Mouse (Mus musculus) lung, adult 2 months (tissue): ENCODE data around the gene Plekhg6. TPM values are rescaled to one million over a fixed set of nuclear protein-coding genes. Genes with fewer than 3 reads are reported as not detected.

Experiments used
- DNase-seq: peaks from one replicate; pipeline ENCODE4 v3.0.0; 2022
- H3K4me1 ChIP-seq: fragments of 200-500 bp; 2 replicates; pipeline ENCODE4 v1.6.1; 2011; ENCODE audit warnings: low read length; ENCODE audit not compliant: control insufficient read depth, insufficient read depth
- H3K4me3 ChIP-seq: fragments of 200-500 bp; replicated peaks from 2 replicates; pipeline ENCODE3; 2011; ENCODE audit warnings: low read depth, mild to moderate bottlenecking, control low read depth, low read length; ENCODE audit errors: extremely low read depth
- CTCF ChIP-seq: fragments of 200-500 bp; IDR thresholded peaks from 2 replicates; pipeline ENCODE4 v1.5.1; 2011; ENCODE audit warnings: mild to moderate bottlenecking, low read length, control low read depth; ENCODE audit not compliant: insufficient read depth
- POLR2A ChIP-seq: fragments of 200-500 bp; IDR thresholded peaks from 2 replicates; pipeline ENCODE4 v1.6.1; 2011; ENCODE audit warnings: low read depth, mild to moderate bottlenecking, control low read depth, low read length, borderline replicate concordance; ENCODE audit errors: extremely low read depth
- WGBS: fragments of 180-500 bp; shearing (Covaris S2); methylation state at CpG from one replicate; pipeline ENCODE4 v1.1.7; 2018; 5-methylcytosine and 5-hydroxymethylcytosine counted together
- polyA plus RNA-seq: library from polyadenylated mRNA; depleted of rRNA; stranded (reverse); fragments of >200 nt; gene quantifications from 2 replicates; pipeline ENCODE4 v1.2.3, GENCODE M21; 2012

The Plekhg6 gene
- polyA plus RNA-seq, 1 experiment: 2.6 TPM

DNA sequence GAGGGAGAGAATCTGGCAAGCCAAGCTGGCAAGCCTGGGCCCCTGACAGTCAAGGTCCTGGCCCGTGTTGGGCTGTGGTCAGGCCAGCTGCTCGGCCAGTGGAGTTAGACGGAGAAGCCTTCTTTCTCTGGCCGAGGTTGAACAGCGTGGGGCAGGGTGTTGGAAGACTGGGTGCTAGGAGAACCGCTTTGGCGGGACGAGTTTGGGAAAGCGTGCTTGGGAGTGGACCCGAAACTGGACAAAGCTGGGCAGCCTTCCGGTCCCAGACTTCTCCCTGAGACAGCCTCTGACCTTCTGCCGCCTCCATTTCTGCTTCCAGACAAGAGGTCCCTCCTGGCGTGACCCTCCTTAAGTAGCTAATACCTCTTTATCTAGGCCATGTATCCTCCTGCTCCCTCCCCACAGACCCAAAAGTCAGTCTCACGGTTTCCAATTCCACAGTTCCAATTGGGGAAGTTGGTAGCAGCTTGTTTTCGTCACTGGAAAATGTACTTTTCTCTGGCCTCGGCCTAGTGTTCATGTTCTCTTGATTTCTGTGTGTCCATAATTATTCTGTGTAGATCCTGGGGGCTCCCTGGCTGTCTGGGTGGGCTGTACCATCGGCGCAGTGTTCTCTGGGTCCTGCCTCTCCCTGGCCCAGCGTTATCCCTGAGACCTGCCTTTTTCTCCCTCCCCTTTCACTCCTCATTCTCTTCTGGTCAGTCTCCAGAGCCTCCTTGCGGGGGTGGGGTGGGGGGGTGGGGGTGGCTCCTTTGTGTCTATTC is 30.2 kb downstream of the Plekhg6 start:
- Histone ChIP-seq H3K4me3 (peak overlapping the region; percentile 86), H3K4me1 (peaks cover 51% of the 10 kb centered on the region)
- TF ChIP-seq POLR2A (peak; percentile 19; the same call in 1 of the 2 replicates), CTCF (no peak)
- DNase-seq: peak; percentile 63
- WGBS: 1% methylated on average over 20 of the region's 20 CpGs

DNA sequence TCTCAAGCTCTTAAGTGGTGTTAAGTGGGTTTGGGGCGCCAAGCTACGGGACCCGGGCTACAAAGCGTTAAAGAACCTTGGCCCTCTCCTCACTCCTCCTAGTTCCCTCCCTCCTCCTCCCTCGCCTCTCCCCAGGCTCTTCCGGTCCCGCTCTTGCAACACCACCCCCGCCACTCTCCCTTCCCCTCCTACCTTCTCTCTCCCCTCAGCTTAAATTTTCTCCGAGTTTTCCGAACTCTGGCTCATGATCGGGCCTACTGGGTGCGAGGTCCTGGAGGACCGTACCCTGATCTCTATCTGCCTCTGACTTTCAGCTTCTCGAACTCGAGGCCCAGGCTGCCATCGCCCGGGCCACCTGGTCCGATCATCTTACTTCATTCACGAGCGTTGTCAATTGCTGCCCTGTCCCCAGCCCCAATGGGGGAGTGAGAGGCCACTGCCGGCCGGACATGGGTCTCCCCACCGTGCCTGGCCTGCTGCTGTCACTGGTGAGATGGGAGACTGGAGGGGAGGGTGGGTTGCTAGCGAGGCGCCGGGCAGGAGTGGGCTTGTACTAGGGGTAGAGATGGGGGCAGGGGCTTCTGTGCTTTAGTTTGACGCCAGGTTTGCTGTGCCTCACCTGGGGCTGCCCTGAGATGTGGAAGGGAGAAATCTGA is 30.9 kb downstream of the Plekhg6 start:
- peak; percentile 73 for DNase-seq
- Histone ChIP-seq H3K4me1 (peaks cover 48% of the 10 kb centered on the region), H3K4me3 (peak overlapping the region; percentile 86)
- TF ChIP-seq POLR2A: peak; percentile 65; the same call in 1 of the 2 replicates
- no peak for TF ChIP-seq CTCF
- WGBS: under 1% methylated on average over 27 of the region's 27 CpGs

DNA sequence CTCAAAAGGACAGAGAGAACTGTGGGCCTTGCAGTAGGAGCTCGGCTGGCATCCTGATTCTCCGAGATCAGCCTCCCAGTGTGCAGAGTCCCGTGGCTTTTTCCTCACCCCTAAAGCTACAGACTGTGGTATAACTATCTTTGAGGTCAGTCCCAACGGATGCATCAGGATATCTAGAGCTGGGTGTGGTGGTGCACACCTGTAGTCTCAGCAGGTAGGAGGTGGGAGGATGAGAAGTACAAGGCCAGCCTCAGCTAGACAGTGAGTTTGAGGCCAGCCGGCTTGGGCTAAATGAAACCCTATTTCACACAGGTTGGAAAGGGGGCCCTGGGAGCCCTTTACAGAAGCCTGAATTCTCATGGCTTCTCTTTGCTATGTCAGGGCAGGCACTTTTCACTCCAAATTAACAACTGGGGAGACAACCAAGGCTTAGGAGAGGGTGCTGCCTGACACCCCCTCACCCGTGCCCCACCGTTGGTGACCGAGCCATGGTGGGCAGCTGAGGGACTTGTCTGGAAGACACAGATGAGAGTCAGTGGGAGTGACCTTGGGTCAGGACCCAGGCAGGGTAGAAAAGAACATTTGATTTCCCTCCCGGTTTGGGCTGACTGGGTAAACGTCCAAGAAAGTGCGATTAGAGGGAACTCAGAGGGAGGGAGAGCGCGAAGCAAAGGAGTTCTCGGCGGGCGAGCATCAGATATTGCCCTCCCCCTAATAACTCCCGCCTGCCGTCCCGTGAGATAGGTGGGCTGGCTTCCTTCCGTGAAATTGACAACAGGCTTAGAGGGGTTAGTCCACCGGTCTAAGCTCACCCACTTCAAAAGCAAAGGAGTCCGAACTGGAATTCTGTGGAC is 31.6 kb downstream of the Plekhg6 start, which contains the start of gene Tnfrsf1a:
TSS of gene Tnfrsf1a (plus strand) at position 642 of the 854 bp plus-strand sequence.
- no peak for TF ChIP-seq POLR2A
- no peak for TF ChIP-seq CTCF
- peak; percentile 45 for DNase-seq
- peak within 1 kb of the TSS; percentile 86 for H3K4me3 ChIP-seq
- WGBS: 11% methylated on average over 22 of the region's 22 CpGs
- peaks cover 43% of the 10 kb centered on the region for H3K4me1 ChIP-seq

DNA sequence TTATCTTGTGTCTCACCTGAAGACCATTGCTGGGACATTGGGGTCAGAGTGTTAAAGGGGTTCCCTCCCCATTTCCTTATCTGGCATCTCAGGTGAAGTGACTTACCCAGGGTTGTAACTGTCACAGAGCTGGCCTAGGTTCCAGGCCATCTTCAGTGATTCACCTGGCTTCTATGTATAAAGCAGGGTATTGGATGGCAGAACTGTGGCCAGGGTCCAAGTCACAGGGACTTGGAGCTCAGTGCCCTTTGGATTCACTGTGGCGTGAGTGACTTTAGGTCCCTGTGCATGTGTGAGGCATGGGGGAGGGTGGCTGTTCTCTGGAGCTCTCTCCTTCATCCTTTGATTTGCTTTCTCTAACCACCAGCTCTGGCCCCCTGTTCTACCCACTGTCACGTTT is 34.6 kb downstream of the Plekhg6 start:
- TF ChIP-seq POLR2A (no peak), CTCF (no peak)
- WGBS: 75% methylated on average over 2 of the region's 2 CpGs
- no peak overlapping the region for H3K4me3 ChIP-seq
- peaks cover 29% of the 10 kb centered on the region for H3K4me1 ChIP-seq
- DNase-seq: no peak

DNA sequence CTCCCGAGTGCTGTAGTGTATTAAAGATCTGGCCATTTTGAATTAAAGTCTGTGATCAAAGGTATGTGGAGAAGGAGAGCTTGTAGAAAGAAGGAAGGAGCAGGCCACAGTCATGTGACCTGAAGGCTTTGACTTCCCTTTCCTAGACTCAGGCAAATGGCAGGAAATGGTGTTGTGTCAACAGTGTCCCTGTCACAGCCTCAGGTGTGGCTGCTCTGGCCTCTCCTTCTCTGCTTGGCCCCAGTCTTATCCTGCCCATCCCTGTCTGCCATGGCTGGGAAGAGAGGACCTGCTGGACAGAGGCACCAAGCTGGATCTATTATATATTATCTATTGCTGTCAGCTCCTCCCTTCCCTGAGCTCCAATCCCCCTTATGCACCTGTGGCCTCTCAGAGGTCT is 35.0 kb downstream of the Plekhg6 start:
- H3K4me1 ChIP-seq: peaks cover 31% of the 10 kb centered on the region
- no peak for DNase-seq
- 62% methylated on average over 1 of the region's 1 CpGs for WGBS
- TF ChIP-seq CTCF (no peak), POLR2A (no peak)
- no peak overlapping the region for H3K4me3 ChIP-seq

DNA sequence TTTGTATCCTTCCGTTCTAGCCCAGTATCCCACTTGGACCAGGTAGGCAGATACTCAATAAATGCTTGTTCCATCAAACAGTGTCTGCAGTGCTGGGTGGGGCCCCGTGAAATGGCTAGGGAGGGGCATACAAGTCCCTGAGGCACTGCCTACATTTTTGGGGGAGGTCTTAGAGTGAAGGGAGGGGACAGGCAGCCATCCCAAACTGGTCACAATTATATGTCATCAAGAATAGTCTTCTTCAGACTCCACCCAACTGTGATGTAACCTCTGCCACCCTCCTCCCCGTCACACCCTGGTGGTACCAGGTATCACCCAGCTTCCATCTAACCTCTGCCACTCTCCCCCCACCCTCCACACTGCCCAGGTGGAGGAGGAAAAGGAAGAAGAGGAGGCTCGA is 35.7 kb downstream of the Plekhg6 start:
- TF ChIP-seq CTCF: no peak
- no peak for TF ChIP-seq POLR2A
- 58% methylated on average over 4 of the region's 4 CpGs for WGBS
- H3K4me3 ChIP-seq: no peak overlapping the region
- H3K4me1 ChIP-seq: peaks cover 35% of the 10 kb centered on the region
- DNase-seq: no peak

DNA sequence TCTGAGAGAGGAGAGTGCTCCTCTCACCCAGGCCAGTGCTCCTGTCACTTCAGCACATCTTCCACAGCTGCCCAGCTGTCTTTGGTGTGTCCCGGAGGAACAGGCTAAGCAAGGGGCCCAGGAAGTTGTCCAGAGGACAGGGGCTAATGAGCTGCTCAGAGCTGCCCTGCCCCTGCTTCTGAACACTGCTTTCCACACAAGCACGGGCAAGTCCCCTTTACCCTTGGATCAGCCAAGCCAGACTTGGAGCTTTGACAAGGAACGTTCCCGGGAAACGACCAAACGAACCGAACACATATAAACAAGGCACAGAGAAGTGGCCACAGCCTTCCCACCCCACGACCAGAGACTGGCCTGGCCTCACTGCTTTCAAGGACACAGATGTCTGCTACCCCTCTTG is 36.5 kb downstream of the Plekhg6 start:
- Histone ChIP-seq H3K4me1 (peaks cover 38% of the 10 kb centered on the region), H3K4me3 (no peak overlapping the region)
- 22% methylated on average over 8 of the region's 8 CpGs for WGBS
- DNase-seq: no peak
- TF ChIP-seq CTCF: no peak
- TF ChIP-seq POLR2A: no peak

DNA sequence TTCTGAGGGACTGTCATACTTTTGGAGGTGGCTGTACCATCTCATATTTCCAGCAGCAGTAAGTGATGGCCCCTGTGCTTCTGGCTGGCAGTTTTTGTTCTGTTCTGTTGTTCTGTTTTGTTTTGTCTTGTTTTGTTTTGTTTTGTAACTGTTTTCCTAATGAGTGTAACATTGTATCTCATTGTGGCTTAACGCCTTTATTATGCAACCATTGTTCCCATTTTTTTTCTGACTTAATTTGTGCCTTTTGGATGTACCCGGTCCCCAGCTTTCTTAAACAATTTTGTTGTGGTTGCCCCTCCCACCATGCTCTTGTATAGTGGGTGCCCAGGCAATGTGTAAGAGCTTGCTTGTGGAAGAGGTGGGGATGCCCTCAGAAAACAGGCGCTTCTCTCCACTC is 38.4 kb downstream of the Plekhg6 start:
- no peak for DNase-seq
- H3K4me3 ChIP-seq: no peak overlapping the region
- peaks cover 34% of the 10 kb centered on the region for H3K4me1 ChIP-seq
- WGBS: 53% methylated on average over 3 of the region's 3 CpGs
- TF ChIP-seq POLR2A (no peak), CTCF (no peak)

DNA sequence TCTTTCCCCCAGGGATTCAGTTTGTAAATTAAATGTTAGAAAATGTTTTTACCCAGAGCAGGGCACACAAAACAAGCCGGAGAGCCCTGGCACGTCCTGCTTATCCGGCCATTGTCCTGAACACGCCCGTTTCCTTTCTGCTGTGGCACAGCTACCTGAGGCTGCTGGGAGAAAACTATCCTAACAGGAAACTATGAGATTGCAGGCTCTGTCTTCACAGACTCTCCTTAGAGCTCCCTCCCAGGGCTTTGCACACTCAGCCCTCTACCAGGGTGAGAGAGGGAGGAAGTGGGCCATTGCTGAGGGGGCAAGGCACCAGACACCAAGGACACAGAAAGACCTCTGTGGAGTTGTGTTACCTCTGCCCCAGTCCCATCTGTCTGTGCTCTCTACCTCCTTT is 40.3 kb downstream of the Plekhg6 start:
- WGBS: 46% methylated on average over 5 of the region's 5 CpGs
- DNase-seq: no peak

More for the DNA sequence above, 40.3 kb downstream of the Plekhg6 start:
- H3K4me3 ChIP-seq: no peak overlapping the region
- TF ChIP-seq POLR2A (peak; percentile 48; the same call in 1 of the 2 replicates), CTCF (no peak)
- peaks cover 31% of the 10 kb centered on the region for H3K4me1 ChIP-seq
